Mouse (Mus musculus) embryonic facial prominence, embryonic 11.5 days (tissue): ENCODE results near the gene Zfp423. TPM values are rescaled to one million over a fixed set of nuclear protein-coding genes. Genes with fewer than 3 reads are reported as not detected.
"Not testable (repeated sequence)": the region's sequence is repeated elsewhere in the genome, so short reads cannot be mapped to it uniquely, and the experiment has no call there.

Source experiments
- ATAC-seq: fragments of 200-750 bp; cut with Nextera tagmentation; replicated peaks from 2 replicates; pipeline ENCODE4 v1.8.0; 2017; ENCODE audit warnings: low read depth; ENCODE audit not compliant: insufficient number of reproducible peaks, low FRiP score, low TSS enrichment
- DNase-seq: peaks from one replicate; pipeline ENCODE4 v3.0.0-alpha.2; 2015; ENCODE audit warnings: low spot score
- H3K27ac ChIP-seq: fragments of 300-500 bp; sonication (generic); replicated peaks from 2 replicates; pipeline ENCODE4 v1.5.1; 2014; ENCODE audit warnings: mild to moderate bottlenecking, low read depth, low read length, control low read depth
- H3K27me3 ChIP-seq: fragments of 300-500 bp; sonication (generic); 2 replicates; pipeline ENCODE4 v1.6.1; 2014; ENCODE audit warnings: mild to moderate bottlenecking, low read length, moderate library complexity, mixed read lengths; ENCODE audit not compliant: control insufficient read depth, insufficient read depth
- H3K36me3 ChIP-seq: fragments of 300-500 bp; sonication (generic); replicated peaks from 2 replicates; pipeline ENCODE4 v1.6.1; 2014; ENCODE audit warnings: low read depth, mild to moderate bottlenecking, low read length, moderate library complexity, mixed read lengths; ENCODE audit not compliant: control insufficient read depth, insufficient read depth
- H3K4me1 ChIP-seq: fragments of 300-500 bp; sonication (generic); 2 replicates; pipeline ENCODE4 v1.6.1; 2014; ENCODE audit warnings: low read length, mixed read lengths; ENCODE audit not compliant: control insufficient read depth, insufficient read depth
- H3K4me2 ChIP-seq: fragments of 300-500 bp; sonication (generic); 2 replicates; pipeline ENCODE4 v1.6.1; 2014; ENCODE audit warnings: low read depth, mild to moderate bottlenecking, control low read depth, low read length, moderate library complexity
- H3K4me3 ChIP-seq: fragments of 300-500 bp; sonication (generic); 2 replicates; pipeline ENCODE4 v1.5.1; 2014; ENCODE audit warnings: low read depth, low read length, control low read depth
- H3K9ac ChIP-seq: fragments of 300-500 bp; sonication (generic); replicated peaks from 2 replicates; pipeline ENCODE4 v1.6.1; 2014; ENCODE audit warnings: mild to moderate bottlenecking, control low read depth, low read length
- H3K9me3 ChIP-seq: fragments of 300-500 bp; sonication (generic); replicated peaks from 2 replicates; pipeline ENCODE4 v1.6.1; 2016; ENCODE audit warnings: mild to moderate bottlenecking, low read length, inconsistent platforms, mixed read lengths; ENCODE audit not compliant: control insufficient read depth
- WGBS: fragments of 180-500 bp; shearing (Covaris S2); extraction: QIAGEN DNeasy Blood & Tissue Kit; methylation state at CpG from one replicate; pipeline ENCODE4 v1.1.7; 2014; 5-methylcytosine and 5-hydroxymethylcytosine counted together
- polyA plus RNA-seq: library from polyadenylated mRNA; unstranded; fragments of >200 nt; fragmentation: Nextera tagmentation; extraction: Ambion mirVana; gene quantifications from 2 replicates; pipeline ENCODE4 v1.2.1, GENCODE M21; 2014

Zfp423 gene
- polyA plus RNA-seq, 1 experiment from 2014 or later, result 25.4 TPM

GRCm38 (mm10) chr8:87863128-87863527 lies 96.3 kb downstream of the Zfp423 start:
- no peaks in the 10 kb centered on the region for H3K36me3 ChIP-seq
- H3K4me1 ChIP-seq, result 0 out of 2 replicates have a peak, but pooled peaks cover 4% of the 10 kb centered on the region
- WGBS, result 84% methylated on average over 8 of the region's 8 CpGs
- no peaks in the 10 kb centered on the region for H3K9me3 ChIP-seq
- no peak for ATAC-seq
- H3K4me3 ChIP-seq, result no peak overlapping the region
- H3K9ac ChIP-seq, result no peak overlapping the region
- H3K27ac ChIP-seq, result no peak overlapping the region
- DNase-seq, result no peak
- no peak overlapping the region for H3K4me2 ChIP-seq
- H3K27me3 ChIP-seq, result no peaks in the 10 kb centered on the region

- ATAC-seq (no peak), DNase-seq (no peak)
- Histone ChIP-seq H3K4me1 (0 out of 2 replicates have a peak, but pooled peaks cover 4% of the 10 kb centered on the region), H3K4me2 (no peak overlapping the region), H3K4me3 (no peak overlapping the region), H3K9me3 (no peaks in the 10 kb centered on the region), H3K36me3 (no peaks in the 10 kb centered on the region), H3K9ac (no peak overlapping the region), H3K27me3 (no peaks in the 10 kb centered on the region), H3K27ac (no peak overlapping the region)
- WGBS, result 61% methylated on average over 5 of the region's 5 CpGs
Observed at GRCm38 (mm10) chr8:87861718-87862117, 97.7 kb downstream of the Zfp423 start.

DNA sequence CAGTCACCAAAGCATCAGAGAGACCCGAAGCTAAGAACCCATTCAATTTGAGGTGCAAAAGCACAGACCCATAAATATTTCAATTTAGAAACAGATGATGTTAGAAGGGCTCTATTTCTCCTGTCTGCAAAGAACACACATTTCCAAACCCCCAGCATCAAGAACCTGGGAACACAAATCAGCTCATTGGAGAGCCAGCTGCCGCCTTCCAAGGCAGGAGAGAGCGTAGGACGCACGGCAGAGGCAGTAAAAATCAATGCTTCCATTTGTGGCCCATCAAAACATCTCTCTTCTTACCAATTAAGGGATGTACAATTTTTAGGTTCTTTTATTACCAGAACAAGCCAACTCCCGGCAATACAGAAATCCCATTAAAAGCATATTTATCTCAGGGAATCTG lies 98.5 kb downstream of the Zfp423 start:
- H3K27ac ChIP-seq, result no peak overlapping the region
- H3K4me2 ChIP-seq, result no peak overlapping the region
- ATAC-seq (no peak), DNase-seq (no peak)
- H3K4me1 ChIP-seq, result no peaks in the 10 kb centered on the region
- H3K4me3 ChIP-seq, result no peak overlapping the region
- no peak overlapping the region for H3K9ac ChIP-seq
- H3K9me3 ChIP-seq, result no peaks in the 10 kb centered on the region
- WGBS, result 68% methylated on average over 6 of the region's 6 CpGs
- no peaks in the 10 kb centered on the region for H3K27me3 ChIP-seq
- H3K36me3 ChIP-seq, result no peaks in the 10 kb centered on the region

GRCm38 (mm10) chr8:87851871-87852270 lies 107.5 kb downstream of the Zfp423 start:
- Histone ChIP-seq H3K4me3 (no peak overlapping the region), H3K27ac (no peak overlapping the region), H3K36me3 (no peaks in the 10 kb centered on the region), H3K4me1 (no peaks in the 10 kb centered on the region), H3K27me3 (no peaks in the 10 kb centered on the region), H3K4me2 (no peak overlapping the region), H3K9me3 (no peaks in the 10 kb centered on the region), H3K9ac (no peak overlapping the region)
- 87% methylated on average over 3 of the region's 3 CpGs for WGBS
- DNase-seq (no peak), ATAC-seq (no peak)

- WGBS, result 89% methylated on average over 5 of the region's 5 CpGs
- Histone ChIP-seq H3K9ac (no peak overlapping the region), H3K4me2 (no peak overlapping the region), H3K36me3 (no peaks in the 10 kb centered on the region), H3K27ac (no peak overlapping the region), H3K4me1 (no peaks in the 10 kb centered on the region), H3K27me3 (no peaks in the 10 kb centered on the region), H3K4me3 (no peak overlapping the region), H3K9me3 (no peaks in the 10 kb centered on the region)
- DNase-seq (no peak), ATAC-seq (no peak)
Observed at GRCm38 (mm10) chr8:87851380-87851779, 108.0 kb downstream of the Zfp423 start.

GRCm38 (mm10) chr8:87848836-87849235 lies 110.6 kb downstream of the Zfp423 start:
- Histone ChIP-seq H3K27ac (no peak overlapping the region), H3K9ac (no peak overlapping the region), H3K9me3 (no peaks in the 10 kb centered on the region), H3K4me2 (no peak overlapping the region), H3K4me3 (no peak overlapping the region), H3K36me3 (no peaks in the 10 kb centered on the region), H3K27me3 (no peaks in the 10 kb centered on the region), H3K4me1 (no peaks in the 10 kb centered on the region)
- no peak for DNase-seq
- no peak for ATAC-seq
- WGBS, result 92% methylated on average over 5 of the region's 5 CpGs

DNA sequence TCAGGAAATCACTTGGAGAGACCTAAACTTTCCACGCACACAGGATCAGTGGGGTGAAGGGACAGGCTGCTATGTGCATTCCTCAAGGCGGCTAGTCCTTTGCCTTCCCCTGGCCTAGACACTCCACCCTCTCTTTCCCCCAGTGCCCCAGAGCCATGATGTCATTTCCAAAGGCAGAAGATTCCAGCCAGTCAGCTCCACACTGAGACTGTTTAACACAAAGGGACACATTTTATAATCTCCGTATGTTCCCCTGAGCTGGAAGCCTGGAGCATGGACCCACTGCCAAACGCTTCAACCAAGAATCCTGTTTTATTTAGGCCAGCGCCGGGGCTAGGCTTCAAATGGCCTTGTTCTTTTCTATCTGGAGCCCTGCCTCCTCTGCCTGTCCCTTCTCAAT lies 111.6 kb downstream of the Zfp423 start:
- DNase-seq, result no peak
- H3K9ac ChIP-seq, result no peak overlapping the region
- H3K27ac ChIP-seq, result no peak overlapping the region
- ATAC-seq, result no peak
- WGBS, result 77% methylated on average over 6 of the region's 6 CpGs
- H3K27me3 ChIP-seq, result no peaks in the 10 kb centered on the region
- H3K9me3 ChIP-seq, result no peaks in the 10 kb centered on the region
- H3K4me2 ChIP-seq, result no peak overlapping the region
- no peaks in the 10 kb centered on the region for H3K4me1 ChIP-seq
- no peaks in the 10 kb centered on the region for H3K36me3 ChIP-seq
- no peak overlapping the region for H3K4me3 ChIP-seq

DNA sequence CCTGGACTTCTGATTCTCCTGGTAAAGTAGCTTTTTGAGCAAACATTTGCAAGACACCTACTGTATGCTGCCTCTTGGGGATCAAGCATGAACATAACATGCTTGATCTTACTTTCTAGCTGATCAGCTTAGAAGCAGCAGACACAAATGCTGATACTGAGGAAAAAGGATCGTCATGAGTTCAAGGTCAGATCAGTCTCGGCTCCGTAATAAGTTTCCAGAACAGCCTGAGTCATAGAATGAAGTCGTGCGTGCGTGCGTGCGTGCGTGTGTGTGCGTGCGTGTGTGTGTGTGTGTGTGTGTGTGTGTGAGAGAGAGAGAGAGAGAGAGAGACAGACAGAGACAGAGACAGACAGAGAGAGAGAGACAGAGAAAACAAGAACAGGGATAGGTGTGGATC lies 117.3 kb downstream of the Zfp423 start:
- H3K4me3 ChIP-seq, H3K9me3 ChIP-seq, H3K4me1 ChIP-seq, H3K36me3 ChIP-seq, ATAC-seq, H3K4me2 ChIP-seq, H3K27me3 ChIP-seq, H3K27ac ChIP-seq, DNase-seq, H3K9ac ChIP-seq: not testable (repeated sequence)
- WGBS, result 91% methylated on average over 11 of the region's 11 CpGs
